Mouse (Mus musculus): ENCODE measurements around the gene Erc2.

Gene Erc2

DNA sequence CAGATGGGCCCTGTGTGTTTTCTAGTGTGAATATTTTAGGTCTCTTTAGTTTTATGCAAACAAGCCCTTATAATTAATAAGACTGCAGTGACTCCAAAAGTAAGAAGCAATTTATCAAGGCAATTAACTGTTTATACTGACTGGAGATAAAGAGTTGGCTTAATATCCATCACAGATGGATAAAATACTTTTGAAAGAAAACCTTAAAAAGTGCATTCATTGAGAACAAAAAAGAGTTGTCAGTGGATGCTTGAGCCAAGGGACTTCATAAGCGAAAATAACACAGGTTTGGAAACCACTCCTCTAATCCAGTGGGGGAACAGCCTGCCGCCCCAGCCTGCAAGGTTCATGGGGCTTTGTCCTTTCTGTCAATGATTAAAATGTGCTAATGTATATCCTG, 891.9 kb downstream of the Erc2 start:
- no peak for DNase-seq

- DNase-seq = no peak
Observed at GRCm38 (mm10) chr14:28515331-28515730, 893.1 kb downstream of the Erc2 start.

GRCm38 (mm10) chr14:28517631-28518560, 895.7 kb downstream of the Erc2 start:
- no peak for DNase-seq

- no peak for DNase-seq
Observed at GRCm38 (mm10) chr14:28521106-28521505, 898.9 kb downstream of the Erc2 start.

DNA sequence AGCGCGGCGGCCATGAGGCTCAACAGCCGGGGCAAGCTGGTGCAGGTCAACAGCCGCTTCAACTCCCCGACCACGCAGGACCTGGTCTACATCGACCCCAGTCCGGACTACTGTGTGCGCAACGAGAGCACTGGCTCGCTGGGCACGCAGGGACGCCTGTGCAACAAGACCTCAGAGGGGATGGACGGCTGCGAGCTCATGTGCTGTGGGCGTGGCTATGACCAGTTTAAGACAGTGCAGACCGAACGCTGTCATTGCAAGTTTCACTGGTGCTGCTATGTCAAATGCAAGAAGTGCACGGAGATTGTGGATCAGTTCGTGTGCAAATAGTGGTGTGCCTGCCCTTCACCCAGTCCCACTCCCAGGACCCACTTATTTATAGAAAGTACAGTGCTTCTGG, 900.4 kb downstream of the Erc2 start:
- no peak for DNase-seq

DNA sequence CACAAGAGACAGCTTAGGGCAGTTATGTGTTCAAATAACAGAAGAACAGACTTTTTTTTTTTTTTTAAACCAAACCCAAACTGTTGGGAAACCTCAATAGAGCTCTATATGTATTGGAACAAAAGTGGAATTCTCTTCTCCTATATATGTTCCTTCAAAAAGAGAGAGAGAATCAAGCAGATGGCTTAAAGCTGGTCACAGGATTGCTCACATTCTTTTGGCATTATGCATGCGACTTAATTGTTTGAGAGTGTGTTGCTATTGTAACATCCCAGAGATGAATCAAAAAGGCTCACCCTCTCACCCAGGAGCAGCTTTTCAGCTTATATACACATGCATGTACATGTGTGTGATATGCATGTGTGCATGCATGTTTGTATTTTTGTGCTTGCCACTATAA, 903.3 kb downstream of the Erc2 start:
- DNase-seq = no peak
